Mouse (Mus musculus): ENCODE data around the gene Amotl1. TPM values are rescaled to one million over a fixed set of nuclear protein-coding genes. Genes with fewer than 3 reads are reported as not detected.
"Not testable (repeated sequence)": the region's sequence is repeated elsewhere in the genome, so short reads cannot be mapped to it uniquely, and the experiment has no call there.

Amotl1 gene
- 36.6 and 47.1 TPM in 2 replicates for polyA plus RNA-seq (2012; rRNA removed)

DNA sequence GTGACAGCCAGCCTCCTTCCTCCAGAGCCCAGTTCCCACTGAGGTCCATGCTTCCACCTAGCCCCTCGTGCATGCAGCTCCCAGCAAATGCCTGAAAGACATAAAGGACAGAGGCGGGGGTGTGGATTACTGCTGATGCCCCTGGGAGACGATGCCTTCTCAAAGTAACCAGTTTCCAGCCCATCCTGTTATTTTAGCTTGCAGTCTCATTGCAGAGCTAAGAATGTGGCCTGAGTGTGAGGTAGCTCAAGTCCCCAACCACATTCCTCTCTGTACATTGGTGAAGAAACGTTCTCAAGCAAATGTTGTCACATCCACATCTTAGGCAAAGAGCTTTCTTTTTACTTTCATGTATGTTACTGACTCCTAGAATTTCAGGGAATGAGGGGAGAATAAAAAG lies at the start of gene Amotl1:
Gene Amotl1 (minus strand): TSS at position 101 of the 400 bp plus-strand sequence.
- no peak for DNase-seq
- Histone ChIP-seq H3K4me3 (replicated peaks; ENCODE audit: extremely low read depth, low read depth, low read length) (no peak within 1 kb of the TSS), H3K4me1 (ENCODE audit: control insufficient read depth, insufficient read depth, low read length) (peaks cover 7% of the 10 kb centered on the region)
- WGBS = 69% methylated on average over 4 of the region's 4 CpGs
- TF ChIP-seq POLR2A (IDR thresholded peaks at IDR 0.05; ENCODE audit: borderline replicate concordance, extremely low read depth, low read depth, low read length) (no peak), CTCF (IDR thresholded peaks at IDR 0.05; ENCODE audit: insufficient read depth, low read length) (no peak)

DNA sequence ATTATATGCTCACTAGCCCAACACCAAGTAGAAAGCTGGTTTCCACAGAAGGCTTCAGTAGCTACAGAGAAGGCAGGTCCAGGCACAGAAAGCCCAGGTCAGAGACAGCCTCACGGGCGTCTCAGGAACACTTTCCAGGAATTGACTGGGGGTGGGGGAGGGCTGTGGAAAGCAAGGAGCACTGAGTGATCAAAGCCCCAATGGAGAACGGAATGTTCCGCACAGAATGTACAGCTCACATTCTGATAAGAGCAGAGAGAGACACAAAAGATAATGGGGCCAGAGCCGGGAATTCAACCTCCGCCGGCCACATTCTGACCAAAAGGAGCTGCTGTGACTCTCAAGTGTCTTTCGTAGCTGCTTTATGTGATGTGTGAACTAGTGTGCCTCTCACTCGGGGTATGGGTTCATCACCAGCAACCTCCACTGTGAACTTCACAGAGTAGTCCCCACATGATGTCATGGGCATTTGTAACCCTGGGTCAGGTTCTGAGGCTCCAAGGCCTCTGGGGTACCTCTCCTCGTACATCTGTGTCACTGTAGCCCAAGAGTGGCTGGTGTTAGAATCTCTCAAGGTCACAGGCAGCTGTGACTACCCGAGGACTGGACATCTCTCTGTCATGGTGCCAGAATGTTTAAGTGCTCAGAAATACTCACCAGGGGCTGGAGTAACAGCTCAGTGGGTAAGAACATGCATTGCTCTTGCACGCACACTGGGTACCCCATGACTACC lies 44.7 kb upstream of the Amotl1 start:
- DNase-seq = no peak
- no peaks in the 10 kb centered on the region for H3K4me1 ChIP-seq (ENCODE audit: control insufficient read depth, insufficient read depth, low read length)
- H3K4me3 ChIP-seq (replicated peaks; ENCODE audit: extremely low read depth, low read depth, low read length) = no peak overlapping the region
- TF ChIP-seq CTCF (IDR thresholded peaks at IDR 0.05; ENCODE audit: insufficient read depth, low read length) (no peak), POLR2A (IDR thresholded peaks at IDR 0.05; ENCODE audit: borderline replicate concordance, extremely low read depth, low read depth, low read length) (no peak)
- WGBS = 50% methylated on average over 12 of the region's 12 CpGs

DNA sequence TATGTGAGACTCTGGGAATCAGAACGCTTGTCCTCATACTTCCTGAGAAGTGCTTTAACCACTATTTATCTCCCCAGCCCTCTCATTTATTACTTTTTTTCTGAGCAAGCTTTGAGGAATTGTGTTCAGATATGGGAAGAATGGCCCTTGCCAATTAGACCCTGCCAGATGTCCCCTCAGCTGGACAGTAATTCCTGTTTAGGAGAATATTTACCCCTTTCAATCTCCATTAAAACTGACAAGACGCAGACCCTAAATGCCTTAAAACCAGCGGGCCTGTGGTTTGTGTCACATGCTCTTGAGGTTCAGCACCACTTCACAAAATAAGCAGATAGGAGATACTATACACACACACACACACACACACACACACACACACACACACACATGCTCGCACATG lies 39.5 kb upstream of the Amotl1 start:
- H3K4me3 ChIP-seq (replicated peaks; ENCODE audit: extremely low read depth, low read depth, low read length) = no peak overlapping the region
- WGBS = 79% methylated on average over 4 of the region's 4 CpGs
- DNase-seq = no peak
- TF ChIP-seq CTCF (IDR thresholded peaks at IDR 0.05; ENCODE audit: insufficient read depth, low read length) = no peak
- H3K4me1 ChIP-seq (ENCODE audit: control insufficient read depth, insufficient read depth, low read length) = no peaks in the 10 kb centered on the region

DNA sequence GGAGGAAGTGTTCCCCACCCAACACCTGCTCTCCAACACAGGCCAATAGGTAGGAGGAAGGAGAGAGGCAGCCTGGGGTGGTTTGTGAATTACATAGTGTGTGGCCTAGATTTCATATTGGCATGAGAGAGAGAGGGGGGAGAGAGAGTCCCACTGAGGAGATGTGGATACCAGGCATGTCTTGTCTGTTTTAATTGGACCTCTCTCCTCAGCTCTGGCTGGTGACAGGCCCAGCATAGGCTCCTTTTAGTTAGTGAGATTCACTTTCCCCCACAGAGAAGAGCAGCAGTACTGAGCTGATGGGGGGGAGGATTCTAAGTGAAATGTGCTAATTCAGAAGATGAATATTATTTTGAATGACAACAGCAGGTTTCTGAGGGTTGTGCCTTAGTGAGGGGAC lies 37.9 kb upstream of the Amotl1 start:
- TF ChIP-seq CTCF (IDR thresholded peaks at IDR 0.05; ENCODE audit: insufficient read depth, low read length) (no peak), POLR2A (IDR thresholded peaks at IDR 0.05; ENCODE audit: borderline replicate concordance, extremely low read depth, low read depth, low read length) (no peak)
- DNase-seq = no peak
- no peaks in the 10 kb centered on the region for H3K4me1 ChIP-seq (ENCODE audit: control insufficient read depth, insufficient read depth, low read length)
- H3K4me3 ChIP-seq (replicated peaks; ENCODE audit: extremely low read depth, low read depth, low read length) = no peak overlapping the region

DNA sequence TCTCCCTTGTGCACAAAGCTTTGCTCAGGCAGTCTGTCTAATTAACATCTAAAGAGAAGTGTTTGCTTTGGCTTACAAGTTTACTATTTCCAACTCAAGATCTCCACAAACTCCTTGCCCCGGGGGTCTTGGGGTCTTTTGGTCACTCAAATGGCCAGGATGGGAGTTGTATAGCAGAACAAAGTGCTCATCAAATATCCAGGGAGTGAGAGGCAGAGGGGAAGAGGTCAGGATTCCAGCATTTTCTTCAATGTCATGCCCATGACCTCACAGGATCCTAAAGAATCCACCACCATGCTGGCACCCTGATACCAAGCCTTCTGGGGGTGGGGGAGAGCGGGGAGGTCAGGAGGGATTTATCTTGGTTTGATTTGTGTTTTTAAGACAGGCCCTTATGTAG lies 35.7 kb upstream of the Amotl1 start:
- no peak for DNase-seq
- WGBS = 65% methylated on average over 2 of the region's 2 CpGs
- H3K4me3 ChIP-seq (replicated peaks; ENCODE audit: extremely low read depth, low read depth, low read length) = no peak overlapping the region
- no peaks in the 10 kb centered on the region for H3K4me1 ChIP-seq (ENCODE audit: control insufficient read depth, insufficient read depth, low read length)
- TF ChIP-seq POLR2A (IDR thresholded peaks at IDR 0.05; ENCODE audit: borderline replicate concordance, extremely low read depth, low read depth, low read length) = no peak
- TF ChIP-seq CTCF (IDR thresholded peaks at IDR 0.05; ENCODE audit: insufficient read depth, low read length) = no peak

DNA sequence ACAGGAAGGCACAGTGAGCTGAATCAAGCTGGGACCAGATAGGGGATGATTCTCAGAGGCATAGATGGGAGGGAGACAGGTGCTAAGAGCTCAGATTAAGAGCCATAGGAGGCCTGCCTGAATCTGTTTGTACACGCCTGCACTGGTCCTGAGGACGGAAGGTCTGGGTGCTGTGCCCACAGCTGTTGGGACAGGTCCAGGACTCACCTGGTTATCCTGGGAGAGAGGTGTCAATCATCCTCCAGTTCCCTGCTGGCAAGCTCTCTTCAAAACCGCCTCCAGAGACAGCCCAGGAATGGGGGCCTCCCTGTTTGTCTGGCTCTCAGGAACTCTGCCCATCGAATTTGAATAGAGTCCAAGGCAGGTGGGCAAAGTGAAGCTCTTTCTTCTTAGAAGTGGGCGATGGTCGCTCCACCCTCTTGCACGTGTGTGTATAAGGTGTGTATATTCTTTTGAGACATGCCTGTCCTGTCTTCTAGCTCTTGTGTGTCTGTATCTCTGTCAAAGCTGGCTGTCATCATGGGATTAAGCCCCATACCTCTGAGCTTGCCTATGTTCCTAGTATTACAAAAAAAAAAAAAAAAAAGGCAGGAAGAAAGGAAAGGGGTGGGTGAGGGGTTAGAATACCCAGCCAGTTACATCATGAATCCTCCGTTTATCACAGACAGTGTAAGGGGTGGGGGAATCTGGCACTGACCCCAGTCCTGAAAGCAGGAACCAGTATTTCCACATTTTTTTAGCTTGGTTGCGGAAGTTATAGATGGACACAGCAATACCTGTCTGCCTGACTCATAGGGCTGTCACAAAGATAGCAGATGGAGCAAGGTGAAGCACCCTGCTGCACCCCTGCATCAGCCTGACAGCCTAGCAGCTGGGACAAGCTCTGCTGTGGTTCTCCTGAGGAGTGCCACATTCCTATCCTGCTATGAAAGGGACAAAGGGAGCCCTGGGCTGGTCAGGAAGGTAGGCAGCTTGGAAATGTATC lies 31.1 kb upstream of the Amotl1 start:
- WGBS = 49% methylated on average over 9 of the region's 9 CpGs
- Histone ChIP-seq H3K4me3 (replicated peaks; ENCODE audit: extremely low read depth, low read depth, low read length) (no peak overlapping the region), H3K4me1 (ENCODE audit: control insufficient read depth, insufficient read depth, low read length) (no peaks in the 10 kb centered on the region)
- DNase-seq = no peak
- no peak for TF ChIP-seq CTCF (IDR thresholded peaks at IDR 0.05; ENCODE audit: insufficient read depth, low read length)
- no peak for TF ChIP-seq POLR2A (IDR thresholded peaks at IDR 0.05; ENCODE audit: borderline replicate concordance, extremely low read depth, low read depth, low read length)

DNA sequence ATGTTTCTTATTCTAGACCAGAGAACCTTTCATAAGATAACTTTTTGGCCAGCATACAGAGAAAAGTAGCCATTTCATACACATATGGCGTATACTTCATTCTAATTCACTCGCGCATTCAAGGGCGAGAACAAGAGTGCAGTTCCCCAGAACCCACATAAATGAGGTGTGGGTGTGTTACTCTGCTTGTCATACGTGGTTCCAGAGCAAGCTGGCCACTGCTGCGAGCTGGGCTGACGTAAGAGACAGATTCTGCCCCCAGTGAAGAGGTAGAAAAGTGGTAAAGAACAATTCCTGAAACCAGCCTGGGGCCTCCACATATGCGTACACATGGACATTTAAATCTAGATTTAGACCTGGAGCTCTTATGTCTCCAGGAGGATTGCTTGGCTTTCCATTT lies 29.6 kb upstream of the Amotl1 start:
- no peaks in the 10 kb centered on the region for H3K4me1 ChIP-seq (ENCODE audit: control insufficient read depth, insufficient read depth, low read length)
- TF ChIP-seq CTCF (IDR thresholded peaks at IDR 0.05; ENCODE audit: insufficient read depth, low read length) (no peak), POLR2A (IDR thresholded peaks at IDR 0.05; ENCODE audit: borderline replicate concordance, extremely low read depth, low read depth, low read length) (no peak)
- no peak for DNase-seq
- no peak overlapping the region for H3K4me3 ChIP-seq (replicated peaks; ENCODE audit: extremely low read depth, low read depth, low read length)
- 90% methylated on average over 8 of the region's 8 CpGs for WGBS

DNA sequence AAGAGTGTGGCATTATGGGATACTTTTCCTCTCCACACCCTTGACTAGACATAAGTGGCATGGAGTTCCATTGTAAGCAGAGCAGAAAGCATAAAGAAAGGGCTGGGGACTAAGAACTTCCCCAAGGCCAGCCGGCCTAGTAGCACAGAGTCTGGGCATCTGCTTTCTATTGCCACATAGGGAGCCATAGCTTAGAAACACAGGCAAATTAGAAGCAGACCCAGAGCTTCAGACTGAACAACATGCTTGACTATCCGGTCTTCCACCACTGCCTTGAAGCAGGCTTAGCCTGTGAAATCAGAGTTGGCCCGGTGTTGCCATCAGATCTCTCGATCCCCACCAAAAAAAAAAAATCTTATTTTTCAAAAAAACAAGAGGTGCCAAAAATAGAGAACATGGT lies 28.3 kb upstream of the Amotl1 start:
- no peak for DNase-seq
- Histone ChIP-seq H3K4me1 (ENCODE audit: control insufficient read depth, insufficient read depth, low read length) (no peaks in the 10 kb centered on the region), H3K4me3 (replicated peaks; ENCODE audit: extremely low read depth, low read depth, low read length) (no peak overlapping the region)
- WGBS = 91% methylated on average over 4 of the region's 4 CpGs
- TF ChIP-seq CTCF (IDR thresholded peaks at IDR 0.05; ENCODE audit: insufficient read depth, low read length) (no peak), POLR2A (IDR thresholded peaks at IDR 0.05; ENCODE audit: borderline replicate concordance, extremely low read depth, low read depth, low read length) (no peak)

DNA sequence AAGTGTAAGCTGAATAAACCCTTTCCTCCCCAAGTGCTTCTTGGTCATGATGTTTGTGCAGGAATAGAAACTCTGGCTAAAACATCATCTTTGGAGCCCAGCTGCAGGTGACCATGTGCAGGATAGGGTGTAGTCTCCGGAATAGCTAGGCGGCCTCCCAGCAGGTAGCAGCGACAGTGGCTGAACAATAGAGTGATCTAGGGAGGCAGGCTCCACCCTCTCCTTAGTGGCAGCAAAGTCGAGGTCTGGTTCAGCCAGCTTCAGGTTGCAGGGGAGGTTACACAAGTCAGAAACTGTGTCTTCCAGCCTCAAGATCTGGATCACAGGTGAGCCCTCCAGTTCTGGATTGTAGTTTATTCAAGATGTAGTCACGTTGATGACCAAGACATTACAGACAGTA lies 27.1 kb upstream of the Amotl1 start:
- WGBS = 60% methylated on average over 5 of the region's 5 CpGs
- not testable (repeated sequence) for DNase-seq; H3K4me3 ChIP-seq (replicated peaks; ENCODE audit: extremely low read depth, low read depth, low read length); H3K4me1 ChIP-seq (ENCODE audit: control insufficient read depth, insufficient read depth, low read length)

DNA sequence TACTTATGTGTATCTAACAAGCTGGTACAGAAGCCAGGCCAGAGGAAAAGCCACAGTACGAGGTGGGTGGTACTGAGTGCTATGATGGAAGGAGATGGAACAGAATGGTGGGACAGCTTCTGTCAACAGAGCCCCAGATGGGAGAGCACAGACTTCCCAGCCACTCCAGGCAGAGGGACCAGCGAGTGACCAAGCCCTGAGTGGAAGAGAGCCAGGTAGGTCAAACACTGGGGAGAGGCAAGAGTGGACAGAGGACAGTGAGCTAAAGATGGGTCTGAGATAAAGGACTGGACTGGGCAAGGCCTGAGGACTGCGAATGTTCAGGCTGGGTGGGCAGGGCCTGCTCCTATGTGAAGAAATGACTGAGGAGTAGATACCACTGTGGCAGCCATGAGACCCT lies 23.5 kb upstream of the Amotl1 start:
- Histone ChIP-seq H3K4me1 (ENCODE audit: control insufficient read depth, insufficient read depth, low read length) (no peaks in the 10 kb centered on the region), H3K4me3 (replicated peaks; ENCODE audit: extremely low read depth, low read depth, low read length) (no peak overlapping the region)
- no peak for DNase-seq
- 77% methylated on average over 3 of the region's 3 CpGs for WGBS
- TF ChIP-seq CTCF (IDR thresholded peaks at IDR 0.05; ENCODE audit: insufficient read depth, low read length) (no peak), POLR2A (IDR thresholded peaks at IDR 0.05; ENCODE audit: borderline replicate concordance, extremely low read depth, low read depth, low read length) (no peak)
